Mouse (Mus musculus): ENCODE measurements at regions not wholly inside any gene's neighbourhood (a gene's known extent, or its start where the extent isn't known, plus 50 kb on each side); places are given as distances from the start of the nearest gene placed in this dataset.

DNA sequence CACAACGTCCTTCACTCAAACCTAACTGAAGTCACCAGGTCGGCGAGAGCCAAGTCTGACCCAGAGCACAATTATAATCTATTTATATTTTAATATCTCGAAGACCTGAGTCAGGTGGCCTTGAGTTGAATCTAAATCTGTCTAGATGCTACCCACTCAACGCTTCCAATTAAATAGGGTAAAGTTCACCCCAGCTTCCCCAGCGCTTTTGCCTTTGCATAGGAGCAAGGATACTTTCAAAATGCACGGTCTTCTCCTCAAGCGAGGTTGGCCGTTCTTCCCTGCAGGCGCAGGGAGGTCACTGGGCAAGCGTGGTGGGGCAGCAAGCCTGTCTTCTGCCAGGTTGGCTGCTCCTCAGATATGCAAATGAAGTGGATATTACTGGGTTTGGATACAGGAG, 194.6 kb upstream of the Prox1 start:
- TF ChIP-seq CTCF (IDR thresholded peaks at IDR 0.05; ENCODE audit: low read depth): no peak
- TF ChIP-seq EP300 (IDR thresholded peaks at IDR 0.05; ENCODE audit: low read depth): no peak

All from liver, postnatal 0 days (tissue).